Mouse (Mus musculus) retina, adult 2 months (tissue): Measurements from ENCODE around the gene Dusp16.

Experiments used
- DNase-seq: peaks from one replicate; pipeline ENCODE4 v3.0.0-alpha.2; 2012; ENCODE audit warnings: low read depth, low spot score

The Dusp16 gene

DNA sequence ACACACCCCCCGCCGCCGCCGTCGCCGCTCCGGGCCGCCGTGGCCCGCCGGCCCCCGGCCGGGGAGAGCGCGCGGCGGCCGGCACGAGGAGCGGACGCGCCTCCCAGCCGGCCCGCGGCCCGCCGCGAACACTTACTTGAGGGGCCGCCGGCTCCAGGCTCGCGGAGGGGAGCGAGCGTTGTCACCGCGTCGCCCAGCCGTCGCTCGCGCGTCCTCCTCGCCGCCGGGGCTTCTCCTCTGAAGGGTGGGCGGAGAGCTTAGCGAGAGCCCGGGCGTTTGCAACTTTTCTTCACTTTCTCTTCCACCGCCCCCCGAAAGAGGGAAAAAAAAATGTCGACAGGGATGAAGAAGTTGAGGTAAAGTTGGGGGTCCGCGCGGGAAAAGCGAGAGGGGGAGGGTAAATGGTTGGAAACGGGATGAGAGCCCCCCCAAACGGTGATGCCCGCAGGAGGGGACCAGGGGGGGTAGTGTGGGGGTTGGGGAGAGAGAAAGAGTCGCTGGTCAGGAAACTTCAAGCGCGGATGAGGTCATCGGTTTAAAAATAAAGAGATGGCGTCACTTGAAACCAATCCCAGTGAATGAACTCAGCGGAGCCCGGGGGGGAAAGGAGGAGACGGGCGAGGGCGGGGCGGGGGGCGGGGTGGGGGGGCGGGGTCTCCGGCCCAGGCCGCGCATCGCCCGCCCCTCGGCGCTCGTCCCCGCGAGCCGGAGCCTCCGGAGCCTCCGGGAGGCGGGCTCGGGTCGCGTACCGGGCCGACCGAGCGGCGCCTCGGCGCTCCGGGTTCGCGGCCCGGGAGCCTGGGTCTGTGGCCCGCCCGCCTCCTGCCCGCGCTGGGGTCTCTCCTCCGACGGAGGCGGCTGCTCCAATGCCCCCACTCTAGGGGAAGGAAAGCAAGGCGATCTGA, at the start of gene Dusp16:
Gene Dusp16 (minus strand): TSS at position 485 of the 905 bp plus-strand sequence.
- DNase-seq = no peak

DNA sequence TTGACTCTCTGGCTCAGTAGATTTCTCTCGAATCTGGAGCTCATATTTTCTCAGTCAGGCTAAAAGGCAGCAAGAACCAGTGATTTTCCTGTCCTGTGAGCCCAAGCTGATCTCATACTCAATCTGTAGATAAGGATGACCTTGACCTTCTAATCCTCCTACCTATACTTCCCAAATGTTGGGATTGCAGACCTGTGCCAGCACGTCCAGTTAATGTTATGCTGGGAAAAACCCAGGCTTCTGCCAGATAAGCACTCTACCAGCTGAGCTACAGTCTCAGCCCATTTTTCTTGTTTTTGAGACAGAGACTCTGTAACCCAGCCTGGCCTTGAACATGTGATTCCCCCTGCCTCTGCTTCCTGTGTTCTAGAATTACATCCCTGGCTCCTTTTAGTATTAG, 47.9 kb upstream of the Dusp16 start:
- no peak for DNase-seq

DNA sequence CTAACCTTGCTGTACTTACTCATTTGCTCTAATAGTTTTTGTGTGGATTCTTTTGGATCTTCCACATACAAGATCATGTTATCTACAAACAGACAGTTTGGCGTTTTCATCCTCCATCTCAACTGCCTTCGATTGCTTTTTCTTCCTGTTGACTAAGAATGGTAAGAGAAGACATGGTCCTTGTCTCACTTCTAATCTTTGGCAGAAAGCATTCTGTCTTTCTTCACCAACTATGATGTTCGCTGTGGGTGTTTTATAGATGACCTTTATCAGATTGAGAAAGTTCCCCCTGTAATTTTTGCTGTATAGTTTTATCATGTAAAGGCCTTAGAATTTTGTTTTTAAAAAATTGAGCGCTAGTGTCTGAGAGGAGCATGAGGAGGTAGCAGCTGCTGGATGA, 45.7 kb upstream of the Dusp16 start:
- no peak for DNase-seq

DNA sequence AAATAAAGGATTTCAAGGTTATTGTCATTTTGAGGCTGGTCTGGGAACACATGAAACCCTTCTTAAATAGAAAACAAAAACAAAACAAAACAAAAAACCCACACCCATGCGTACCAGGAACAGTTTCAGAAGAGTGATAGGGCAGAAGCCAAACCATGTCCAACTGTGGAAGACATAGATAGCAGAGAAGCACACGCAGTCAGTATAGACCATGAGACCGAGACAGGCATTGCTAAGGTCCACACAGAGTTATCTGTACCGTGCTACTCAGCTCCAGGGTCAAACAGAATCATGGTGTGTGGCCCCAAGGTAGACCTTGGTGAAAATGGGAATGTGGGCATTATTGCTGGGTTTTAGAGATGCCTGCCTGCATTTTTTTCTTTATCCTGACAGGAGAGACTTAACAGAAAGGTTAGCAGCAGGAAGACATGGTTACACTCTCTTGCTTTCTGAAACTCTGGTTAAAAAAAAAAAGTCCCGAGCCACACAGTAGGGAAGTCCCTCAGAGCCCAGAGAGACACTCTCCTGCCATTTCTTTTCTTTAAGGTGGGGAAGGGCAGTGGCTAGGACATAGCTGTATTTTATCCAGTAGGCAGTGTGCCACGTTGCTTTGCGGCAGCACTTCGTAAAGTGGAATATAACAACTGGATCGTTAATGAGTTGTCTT, 42.3 kb upstream of the Dusp16 start:
- no peak for DNase-seq

DNA sequence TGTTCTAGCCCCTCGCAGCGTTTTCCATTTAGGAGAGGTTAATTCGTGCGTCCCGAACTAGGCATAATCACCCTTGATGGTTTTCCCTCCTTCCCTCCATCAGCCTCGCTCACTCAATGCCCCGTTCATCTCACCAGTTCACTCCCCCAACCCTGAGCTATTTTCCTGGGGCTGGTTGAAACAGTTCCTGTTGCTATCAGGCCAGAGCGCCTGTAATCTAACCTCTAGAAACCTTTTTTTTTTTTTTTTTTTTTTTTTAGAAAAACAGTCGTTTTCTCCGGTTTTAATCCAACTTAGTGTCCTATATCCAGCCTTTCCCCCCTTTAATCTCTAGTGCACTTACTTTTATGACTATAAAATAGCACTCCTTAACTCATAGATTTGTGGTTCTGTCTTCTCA, 38.4 kb upstream of the Dusp16 start:
- no peak for DNase-seq

DNA sequence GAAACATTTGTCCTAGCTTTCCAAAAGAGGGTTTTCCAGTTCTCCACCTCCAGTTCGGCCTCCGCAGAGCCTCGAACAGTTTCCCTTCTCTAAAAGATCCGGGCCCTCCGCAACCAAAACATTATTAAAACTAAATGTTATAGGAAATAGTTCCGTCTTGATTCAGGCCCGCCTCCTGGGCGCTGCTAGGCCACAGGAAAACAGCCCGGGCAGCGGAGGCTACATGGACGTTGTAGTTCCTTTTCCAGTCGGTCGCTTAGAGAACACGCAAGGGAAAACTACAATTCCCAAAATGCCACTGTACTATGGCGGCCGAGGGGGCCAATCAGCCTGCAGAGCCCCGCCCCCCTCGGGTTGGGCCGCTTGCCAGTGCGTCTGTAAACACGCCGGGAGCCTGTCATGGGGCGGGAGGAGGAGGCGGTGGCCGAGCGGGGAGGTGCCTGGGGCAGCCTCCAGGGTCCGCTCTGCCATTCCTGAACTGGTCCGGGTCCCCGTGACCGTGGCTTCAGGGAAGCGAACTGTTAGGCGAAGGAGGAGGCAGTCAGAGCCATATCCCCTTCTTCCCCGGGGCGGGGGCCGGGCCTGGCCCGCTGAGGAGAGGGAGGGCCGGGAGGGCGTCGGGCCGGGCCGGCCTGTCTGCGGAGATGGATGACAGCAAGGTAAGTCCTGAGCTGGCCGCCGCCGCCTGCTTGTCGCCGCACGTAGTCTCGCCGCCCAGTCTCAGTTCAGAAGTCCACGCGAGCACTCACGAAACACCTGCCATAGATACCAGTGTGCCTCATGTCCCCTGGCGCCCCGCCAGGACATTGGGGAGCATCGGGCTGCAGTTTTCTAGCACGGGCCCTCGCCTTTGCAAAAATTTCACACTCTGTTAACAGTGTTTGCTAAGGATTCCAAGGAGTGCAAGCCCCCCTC, 37.6 kb upstream of the Dusp16 start, which contains the start of gene Crebl2:
Gene Crebl2 (plus strand): TSS at position 369 of the 915 bp plus-strand sequence.
- peak; percentile 96 for DNase-seq

DNA sequence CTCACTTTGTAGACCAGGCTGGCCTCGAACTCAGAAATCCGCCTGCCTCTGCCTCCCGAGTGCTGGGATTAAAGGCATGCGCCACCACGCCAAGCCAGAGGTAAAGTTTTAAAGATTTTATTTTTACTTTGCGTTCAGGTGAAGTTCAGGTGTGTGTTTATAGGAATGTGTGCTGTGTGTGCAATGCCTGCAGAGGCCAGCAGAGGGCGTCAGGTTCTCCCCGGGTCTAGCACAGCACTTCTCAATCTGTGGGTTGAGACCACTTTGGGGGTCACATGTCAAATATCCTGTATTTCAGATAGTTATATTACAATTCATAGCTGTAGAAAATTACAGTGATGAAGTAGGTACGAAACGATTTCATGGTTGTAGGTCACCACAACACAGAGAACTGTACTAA, 30.4 kb upstream of the Dusp16 start:
- no peak for DNase-seq

DNA sequence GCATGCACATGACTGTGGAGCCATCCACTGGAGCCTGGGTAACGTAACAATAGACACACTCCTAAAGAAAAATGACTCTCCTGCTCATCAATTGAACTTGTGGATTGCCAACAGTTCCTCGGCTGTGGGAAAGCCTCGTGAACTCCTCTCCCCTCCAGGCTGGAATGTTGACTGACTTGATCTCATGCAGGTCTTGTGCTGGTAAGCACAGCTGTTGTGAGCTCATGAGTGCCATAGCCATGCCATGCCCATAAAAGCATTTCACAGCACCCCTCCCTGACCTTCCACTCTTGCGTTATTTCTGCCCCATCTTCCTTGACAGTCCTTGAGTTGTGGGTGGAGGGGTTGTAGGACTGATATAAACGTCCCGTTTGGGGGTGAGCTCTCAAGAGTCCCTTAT, 28.0 kb upstream of the Dusp16 start:
- DNase-seq = no peak

DNA sequence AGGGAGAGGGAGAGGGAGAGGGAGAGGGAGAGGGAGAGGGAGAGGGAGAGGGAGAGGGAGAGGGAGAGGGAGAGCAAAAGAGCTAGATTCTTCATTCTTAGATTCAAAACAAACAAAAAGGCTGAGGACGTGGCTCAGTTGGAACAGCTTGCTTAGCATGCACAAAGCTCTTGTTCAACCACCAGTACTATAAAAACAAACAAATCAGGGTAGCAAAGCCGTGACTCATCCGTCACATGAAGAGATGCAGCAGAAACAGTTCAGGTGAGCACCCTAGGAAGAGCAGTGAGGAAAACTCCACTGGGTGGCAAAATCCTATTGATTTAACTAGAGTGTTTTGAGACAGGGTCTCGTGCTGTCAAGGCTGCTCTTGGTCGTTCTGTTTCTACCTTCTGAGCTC, 27.3 kb upstream of the Dusp16 start:
- no peak for DNase-seq

DNA sequence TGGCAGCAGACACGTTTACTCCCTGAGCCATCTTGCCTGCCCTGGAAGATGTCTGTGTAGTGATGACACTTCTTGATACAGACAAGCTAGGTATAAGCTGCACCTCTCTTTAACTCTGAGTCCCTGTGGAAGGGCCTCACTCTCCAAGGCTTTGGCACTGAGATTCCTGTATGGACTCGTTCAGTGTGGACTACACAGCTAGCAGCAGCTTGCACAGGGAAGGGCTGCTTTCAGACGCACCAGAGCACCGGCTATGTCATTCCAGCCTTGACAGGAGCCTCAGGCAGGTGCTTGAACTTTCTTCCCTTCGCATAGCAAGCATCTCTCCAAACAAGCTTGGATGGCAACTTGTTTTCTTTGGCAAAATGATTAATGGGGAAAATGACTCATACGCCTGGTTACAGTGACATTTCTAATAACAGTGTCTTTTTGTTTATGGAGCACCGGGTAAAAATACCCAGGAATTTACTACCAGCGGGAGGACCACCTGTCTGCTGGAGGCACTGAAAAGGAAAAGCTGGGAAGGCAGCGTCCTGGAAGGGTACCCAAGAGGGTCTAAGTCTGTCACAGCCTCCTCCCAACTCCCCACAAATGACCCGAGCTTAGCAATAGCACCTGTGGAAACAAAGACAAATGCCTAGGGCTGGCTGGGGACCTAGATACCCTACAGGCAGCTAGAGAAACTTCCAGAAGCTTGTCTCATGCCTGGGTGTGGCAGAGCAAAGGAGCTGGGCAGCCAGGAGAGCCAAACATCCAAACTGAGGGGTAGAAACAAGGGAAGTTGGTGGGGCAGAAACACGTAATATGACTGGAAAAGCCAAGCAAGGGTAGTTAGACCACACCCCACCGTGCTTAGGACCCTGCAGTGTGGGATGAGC, 24.9 kb upstream of the Dusp16 start:
- DNase-seq = no peak

DNA sequence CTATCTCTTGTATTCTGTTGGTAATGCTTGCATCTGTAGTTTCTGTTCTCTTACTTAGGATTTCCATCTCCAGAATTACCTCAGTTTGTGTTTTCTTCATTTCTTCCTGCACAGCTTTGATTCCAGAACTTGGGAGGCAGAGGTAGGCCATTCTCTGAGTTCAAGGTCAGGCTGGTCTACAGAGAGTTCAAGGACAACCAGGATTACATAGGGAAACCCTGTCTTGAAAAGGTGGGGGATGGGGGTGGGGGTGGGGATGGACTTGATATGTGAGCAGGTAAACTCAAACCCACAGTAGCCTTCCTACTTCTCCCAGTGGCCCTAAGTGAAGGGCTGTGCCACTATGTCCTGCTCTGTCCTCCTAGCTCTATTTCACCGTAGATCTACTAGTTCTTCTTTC, 20.6 kb upstream of the Dusp16 start:
- DNase-seq = no peak

DNA sequence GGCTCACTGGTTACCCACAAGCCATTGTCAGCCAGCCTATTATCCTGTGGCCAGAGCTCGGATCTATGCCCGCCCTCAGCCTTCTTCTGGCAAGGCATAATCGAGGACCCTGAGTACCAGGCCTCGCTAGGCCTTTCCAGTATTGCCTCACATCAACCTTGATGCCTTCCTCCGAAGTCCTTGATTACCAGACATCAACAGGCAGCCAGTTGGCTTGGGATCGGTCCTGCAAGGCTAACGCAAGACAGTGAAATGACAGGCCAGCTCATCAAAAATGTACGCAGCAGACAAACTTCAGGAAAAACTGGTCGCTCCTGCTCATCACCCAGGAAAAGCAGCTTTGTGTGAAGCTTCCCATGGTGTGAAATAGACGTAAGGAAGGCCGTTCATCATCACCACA, 15.4 kb upstream of the Dusp16 start:
- no peak for DNase-seq

DNA sequence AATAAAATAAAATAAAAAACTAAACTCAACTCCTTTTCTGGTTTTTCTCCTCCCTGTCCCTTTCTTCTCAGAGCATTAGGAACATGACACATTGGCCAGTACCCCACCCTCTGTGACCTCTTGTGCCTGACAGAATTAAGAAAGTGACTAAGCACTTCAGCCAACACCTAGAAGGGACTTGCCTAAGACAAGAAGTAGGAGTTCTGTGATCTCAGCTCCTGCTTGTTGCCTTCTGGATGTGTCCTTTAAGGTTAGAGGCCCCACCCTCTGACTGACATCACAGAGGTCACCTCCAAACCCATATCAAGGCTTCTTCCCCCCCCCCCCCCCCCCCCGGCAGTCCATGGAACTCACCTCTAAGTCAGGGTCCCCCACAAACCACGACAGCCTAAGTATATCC, 14.7 kb upstream of the Dusp16 start:
- no peak for DNase-seq

DNA sequence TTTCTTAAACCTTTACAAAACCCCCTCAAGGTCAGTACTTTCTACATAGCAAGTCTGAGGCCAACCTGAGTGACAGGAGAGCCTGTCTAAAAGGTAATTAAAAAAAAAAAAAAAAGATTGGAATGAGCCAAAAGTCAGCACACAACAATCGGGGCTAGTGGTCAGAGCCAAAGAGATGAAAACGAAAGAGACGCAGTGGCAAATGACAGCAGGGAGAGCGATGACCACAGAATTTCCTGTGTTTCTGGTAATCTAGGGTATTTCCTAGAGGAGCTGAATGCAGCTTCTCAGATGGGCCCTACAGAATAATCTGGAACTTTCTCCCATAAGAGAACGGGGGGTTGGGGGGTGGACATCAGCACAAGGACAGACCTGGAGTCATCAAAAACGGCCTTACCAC, 13.7 kb upstream of the Dusp16 start:
- no peak for DNase-seq

DNA sequence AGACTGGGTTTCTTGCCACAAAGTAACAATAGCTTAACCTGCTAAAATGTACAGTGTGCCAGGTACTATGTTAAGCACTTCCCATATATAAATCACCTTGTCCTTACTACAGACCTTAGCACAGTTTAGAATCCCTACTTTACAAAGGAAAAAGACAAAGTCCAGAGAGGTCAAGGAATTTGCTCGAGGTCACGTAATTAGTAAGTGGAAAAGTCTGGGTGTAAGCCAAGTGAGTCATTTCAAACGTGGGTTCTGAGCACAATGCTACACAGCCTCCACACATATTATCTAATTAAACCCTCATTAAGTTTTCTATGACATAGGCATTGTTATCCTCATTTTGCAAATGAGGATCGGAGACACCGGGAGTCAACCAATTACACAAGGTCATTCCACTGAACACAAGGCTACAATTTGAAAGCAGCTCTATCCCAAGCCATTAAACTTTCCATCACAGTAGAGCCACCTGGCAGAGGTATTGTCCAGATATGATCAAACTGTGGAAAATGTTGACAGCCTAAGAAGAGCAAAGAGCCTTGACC, 12.4 kb upstream of the Dusp16 start:
- no peak for DNase-seq

DNA sequence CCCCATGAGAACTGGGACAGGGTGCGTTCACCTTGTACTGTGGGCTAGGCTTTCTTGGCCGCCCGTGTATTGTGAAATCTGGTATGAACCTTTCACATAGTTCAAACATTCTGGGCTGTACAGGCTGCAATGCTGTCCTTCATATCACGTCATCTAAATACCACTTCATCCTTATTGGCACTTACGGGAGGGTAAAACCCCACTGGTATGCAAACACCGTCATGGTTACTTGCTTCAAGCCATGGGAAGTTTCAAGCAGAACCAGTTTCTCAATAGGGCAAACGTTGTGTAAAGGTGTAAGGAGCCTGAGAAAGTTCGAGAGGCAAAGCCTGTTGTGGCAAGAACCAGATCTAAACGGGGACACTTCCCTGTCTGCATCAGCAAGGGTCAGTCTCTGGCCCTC, 10.2 kb upstream of the Dusp16 start:
- no peak for DNase-seq

DNA sequence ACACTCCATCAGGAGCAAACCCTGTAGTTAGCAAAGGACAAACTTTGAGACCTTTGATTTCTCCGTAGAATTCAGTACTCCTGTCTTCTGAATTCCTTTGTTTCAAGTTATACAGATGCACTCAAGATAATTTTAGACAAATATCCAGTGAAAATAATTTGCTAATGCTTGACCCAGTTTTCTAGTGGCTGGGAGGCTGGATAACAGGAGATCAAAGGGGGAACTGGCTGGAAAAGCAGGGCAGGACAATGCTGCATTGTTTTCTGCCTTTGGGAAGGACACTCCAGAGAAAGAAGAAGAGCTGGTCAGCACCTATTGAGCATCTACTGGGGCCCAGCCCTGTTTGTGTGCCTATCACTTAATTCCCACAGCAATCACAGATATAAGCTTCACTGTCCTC, 9.1 kb upstream of the Dusp16 start:
- no peak for DNase-seq

DNA sequence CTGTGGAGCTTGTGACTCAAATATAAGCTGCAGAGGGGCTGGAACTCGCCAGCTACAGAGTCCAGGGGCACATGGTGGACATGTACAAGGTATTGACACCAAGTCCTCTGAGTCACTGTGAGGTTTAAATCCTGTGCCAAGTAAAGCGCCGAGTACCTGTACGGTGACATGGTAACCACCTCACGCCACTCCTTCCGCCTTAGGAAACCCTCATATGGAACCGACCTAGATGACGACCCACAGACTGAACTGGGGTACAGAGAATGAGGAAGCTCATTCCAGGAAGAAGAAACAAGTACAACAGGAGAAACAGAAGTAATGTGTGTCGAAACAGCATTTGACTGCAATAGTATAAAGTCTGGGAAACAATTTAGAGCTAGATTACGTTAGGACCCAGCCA, 3.9 kb upstream of the Dusp16 start:
- no peak for DNase-seq

DNA sequence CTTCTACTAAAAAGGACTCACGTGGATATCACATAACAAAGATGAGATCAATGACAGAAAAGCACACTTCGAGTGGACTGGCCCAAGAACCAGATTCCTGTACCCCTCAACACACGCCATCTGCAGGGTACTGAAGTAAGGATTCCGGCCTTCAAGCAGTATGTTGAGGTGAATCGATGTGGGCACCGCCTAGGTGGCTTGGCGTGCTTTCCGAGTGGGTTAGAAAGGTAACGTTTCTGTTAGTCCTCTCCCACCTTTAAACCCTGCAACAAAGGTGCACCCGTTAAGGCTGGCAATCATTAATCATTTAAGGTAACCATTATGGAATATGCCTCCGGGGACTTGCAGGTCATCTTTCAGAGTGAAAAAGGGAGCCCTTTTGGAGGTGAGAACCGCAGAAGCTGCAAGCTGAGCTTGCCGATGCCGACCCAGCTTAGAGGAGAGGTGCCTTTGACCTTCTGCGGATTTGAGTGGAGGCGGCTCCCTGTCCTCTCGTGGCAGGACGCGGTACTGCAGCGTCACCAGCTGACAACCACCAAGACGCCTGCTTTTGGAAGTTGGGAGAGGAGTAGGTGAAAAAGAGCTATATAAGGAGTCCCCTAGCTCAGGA, 1.6 kb upstream of the Dusp16 start:
- DNase-seq = no peak

DNA sequence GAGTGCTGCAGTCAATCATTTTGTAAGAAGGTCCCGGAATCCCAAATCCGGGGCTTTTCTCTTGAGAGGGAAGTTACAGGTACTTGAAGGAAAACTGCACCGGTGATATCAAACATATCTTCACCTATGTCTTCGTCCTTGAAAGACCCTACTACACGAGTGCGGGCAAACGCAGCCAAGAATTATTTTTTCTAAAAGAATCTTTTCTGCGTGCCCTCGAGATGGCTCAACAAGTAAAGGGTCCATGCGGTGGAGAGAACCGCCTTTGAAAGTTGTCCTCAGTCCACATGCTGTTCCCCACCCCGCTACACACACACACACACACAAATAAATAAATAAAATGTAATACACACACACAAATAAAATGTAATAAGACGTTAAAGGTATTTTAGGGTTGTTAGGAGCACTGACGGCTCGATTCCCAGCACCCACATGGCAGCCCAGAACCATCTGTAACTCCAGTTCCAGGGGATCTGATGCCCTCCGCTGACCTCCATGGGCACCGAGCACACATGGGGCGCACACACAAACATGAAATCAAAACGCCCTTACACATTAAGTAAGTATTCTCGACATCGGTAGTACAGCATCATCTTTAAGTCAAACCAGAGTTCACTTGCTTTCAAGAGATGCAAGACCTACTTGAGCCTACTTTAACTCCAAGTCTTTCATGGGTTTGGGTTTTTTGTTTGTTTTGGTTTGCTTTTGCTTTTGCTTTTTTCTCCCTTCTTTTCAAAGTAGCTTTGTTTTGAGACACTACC, 801 bp upstream of the Dusp16 start:
- no peak for DNase-seq
